Mouse (Mus musculus) frontal cortex, postnatal 36 days (tissue): Measurements from ENCODE around the gene Gpr179.
A peak's percentile ranks its signal among the peaks of the same experiment; 100 is the strongest.

Experiments used
- DNase-seq, 2 experiments: peaks; one replicate each; pipeline ENCODE4 v3.0.0; 2022; ENCODE audit warnings: low spot score in 2 of 2

The Gpr179 gene

GRCm38 (mm10) chr11:97352027-97352684 lies at the start of gene Gpr179:
Gene Gpr179 (minus strand): TSS chr11:97352077.
- DNase-seq: no peak

- DNase-seq: peak; percentile 65
Observed at GRCm38 (mm10) chr11:97401082-97401481, 49.2 kb upstream of the Gpr179 start.

GRCm38 (mm10) chr11:97399958-97400710 lies 48.3 kb upstream of the Gpr179 start:
- peak; percentile 76 to 87 for DNase-seq

- no peak for DNase-seq
Observed at GRCm38 (mm10) chr11:97398506-97398905, 46.6 kb upstream of the Gpr179 start.

- DNase-seq: peak; percentile 75 to 77
Observed at GRCm38 (mm10) chr11:97394146-97394545, 42.3 kb upstream of the Gpr179 start.

GRCm38 (mm10) chr11:97393658-97394057 lies 41.8 kb upstream of the Gpr179 start:
- peak in 1 of 2 experiments; percentile 57 for DNase-seq

GRCm38 (mm10) chr11:97389127-97389526 lies 37.2 kb upstream of the Gpr179 start:
- DNase-seq: no peak

- no peak for DNase-seq
Observed at GRCm38 (mm10) chr11:97387811-97388210, 35.9 kb upstream of the Gpr179 start.

GRCm38 (mm10) chr11:97383764-97384163 lies 31.9 kb upstream of the Gpr179 start:
- peak in 1 of 2 experiments; percentile 36 for DNase-seq

- DNase-seq: no peak
Observed at GRCm38 (mm10) chr11:97383017-97383416, 31.1 kb upstream of the Gpr179 start.

- no peak for DNase-seq
Observed at GRCm38 (mm10) chr11:97380036-97380435, 28.2 kb upstream of the Gpr179 start.

GRCm38 (mm10) chr11:97373402-97373801 lies 21.5 kb upstream of the Gpr179 start:
- DNase-seq: no peak

GRCm38 (mm10) chr11:97372159-97372864 lies 20.4 kb upstream of the Gpr179 start:
- no peak for DNase-seq

- peak; percentile 70 to 80 for DNase-seq
Observed at GRCm38 (mm10) chr11:97370329-97371091, 18.6 kb upstream of the Gpr179 start.

GRCm38 (mm10) chr11:97368501-97368900 lies 16.6 kb upstream of the Gpr179 start:
- no peak for DNase-seq

GRCm38 (mm10) chr11:97365556-97365955 lies 13.7 kb upstream of the Gpr179 start:
- no peak for DNase-seq

- DNase-seq: no peak
Observed at GRCm38 (mm10) chr11:97363644-97363995, 11.7 kb upstream of the Gpr179 start.

- no peak for DNase-seq
Observed at GRCm38 (mm10) chr11:97362943-97363643, 11.2 kb upstream of the Gpr179 start.

- no peak for DNase-seq
Observed at GRCm38 (mm10) chr11:97362649-97362942, 10.7 kb upstream of the Gpr179 start.

- peak; percentile 90 to 93 for DNase-seq
Observed at GRCm38 (mm10) chr11:97361948-97362648, 10.2 kb upstream of the Gpr179 start, which contains the start of gene Socs7. Gene Socs7 (plus strand): TSS chr11:97362551.

- peak; percentile 77 to 83 for DNase-seq
Observed at GRCm38 (mm10) chr11:97357663-97358062, 5.8 kb upstream of the Gpr179 start.
